Mouse (Mus musculus): ENCODE results near the gene Ccdc85b.

Gene Ccdc85b

GRCm38 (mm10) chr19:5456241-5456921, 1.3 kb downstream of the Ccdc85b start:
- no peak for DNase-seq (ENCODE audit: low spot score)

- no peak for DNase-seq (ENCODE audit: low spot score)
These were observed 2.1 kb downstream of the Ccdc85b start for GRCm38 (mm10) chr19:5455568-5455967.

GRCm38 (mm10) chr19:5455037-5455436, 2.7 kb downstream of the Ccdc85b start:
- DNase-seq (ENCODE audit: low spot score), result no peak

GRCm38 (mm10) chr19:5451766-5452165, 5.9 kb downstream of the Ccdc85b start:
- no peak for DNase-seq (ENCODE audit: low spot score)

- no peak for DNase-seq (ENCODE audit: low spot score)
These were observed 8.0 kb downstream of the Ccdc85b start for GRCm38 (mm10) chr19:5449673-5450072.

GRCm38 (mm10) chr19:5448354-5449150, 9.1 kb downstream of the Ccdc85b start:
- DNase-seq (ENCODE audit: low spot score), result no peak

- DNase-seq (ENCODE audit: low spot score), result peak; percentile 76
These were observed 10.0 kb downstream of the Ccdc85b start, which contains the start of gene Fosl1 for GRCm38 (mm10) chr19:5447515-5448353. TSS of gene Fosl1 (plus strand) at chr19:5447547.

- DNase-seq (ENCODE audit: low spot score), result no peak
These were observed 11.9 kb downstream of the Ccdc85b start for GRCm38 (mm10) chr19:5445747-5446146.

- no peak for DNase-seq (ENCODE audit: low spot score)
These were observed 12.7 kb downstream of the Ccdc85b start for GRCm38 (mm10) chr19:5444954-5445353.

GRCm38 (mm10) chr19:5444371-5444908, 13.3 kb downstream of the Ccdc85b start:
- DNase-seq (ENCODE audit: low spot score), result no peak

GRCm38 (mm10) chr19:5433951-5434350, 23.7 kb downstream of the Ccdc85b start:
- no peak for DNase-seq (ENCODE audit: low spot score)

GRCm38 (mm10) chr19:5432992-5433852, 24.5 kb downstream of the Ccdc85b start:
- peak; percentile 41 for DNase-seq (ENCODE audit: low spot score)

GRCm38 (mm10) chr19:5431911-5432464, 25.7 kb downstream of the Ccdc85b start:
- DNase-seq (ENCODE audit: low spot score), result no peak

GRCm38 (mm10) chr19:5430408-5430807, 27.3 kb downstream of the Ccdc85b start:
- no peak for DNase-seq (ENCODE audit: low spot score)

GRCm38 (mm10) chr19:5429806-5430205, 27.9 kb downstream of the Ccdc85b start:
- peak; percentile 58 for DNase-seq (ENCODE audit: low spot score)

- DNase-seq (ENCODE audit: low spot score), result no peak
These were observed 28.5 kb downstream of the Ccdc85b start for GRCm38 (mm10) chr19:5429219-5429618.

GRCm38 (mm10) chr19:5428083-5428482, 29.6 kb downstream of the Ccdc85b start:
- DNase-seq (ENCODE audit: low spot score), result no peak

GRCm38 (mm10) chr19:5426640-5427290, 30.9 kb downstream of the Ccdc85b start:
- DNase-seq (ENCODE audit: low spot score), result no peak

GRCm38 (mm10) chr19:5425906-5426565, 31.7 kb downstream of the Ccdc85b start:
- no peak for DNase-seq (ENCODE audit: low spot score)
